Mouse (Mus musculus) thymus, adult 2 months (tissue): Measurements from ENCODE around the gene Slc35f2. TPM values are rescaled to one million over a fixed set of nuclear protein-coding genes. Genes with fewer than 3 reads are reported as not detected.
A peak's percentile ranks its signal among the peaks of the same experiment; 100 is the strongest.

ENCODE experiments used
- DNase-seq: peaks from one replicate; pipeline ENCODE4 v3.0.0; 2021
- H3K27ac ChIP-seq: fragments of 200-500 bp; 2 replicates; pipeline ENCODE4 v1.5.1; 2012; ENCODE audit warnings: low read length, control low read depth; ENCODE audit not compliant: control insufficient read depth, insufficient read depth
- H3K27me3 ChIP-seq: fragments of 200-500 bp; 2 replicates; pipeline ENCODE4 v1.6.1; 2012; ENCODE audit warnings: mild to moderate bottlenecking, low read length, moderate library complexity, mixed read lengths; ENCODE audit not compliant: control insufficient read depth, insufficient read depth
- H3K36me3 ChIP-seq: fragments of 200-500 bp; 2 replicates; pipeline ENCODE4 v1.6.1; 2012; ENCODE audit warnings: mild to moderate bottlenecking, low read length, moderate library complexity; ENCODE audit not compliant: control insufficient read depth, insufficient read depth
- H3K4me1 ChIP-seq: fragments of 200-500 bp; replicated peaks from 2 replicates; pipeline ENCODE4 v1.6.1; 2012; ENCODE audit warnings: low read length; ENCODE audit not compliant: control insufficient read depth, insufficient read depth
- H3K4me3 ChIP-seq: fragments of 200-500 bp; 2 replicates; pipeline ENCODE4 v1.5.1; 2012; ENCODE audit warnings: mild to moderate bottlenecking, low read length, control low read depth, moderate library complexity; ENCODE audit not compliant: control insufficient read depth, insufficient read depth
- CTCF ChIP-seq: fragments of 200-500 bp; IDR thresholded peaks from 2 replicates; pipeline ENCODE4 v1.5.1; 2012; ENCODE audit warnings: mild to moderate bottlenecking, control low read depth, low read length, moderate library complexity, borderline replicate concordance; ENCODE audit not compliant: control insufficient read depth, poor library complexity, insufficient read depth; ENCODE audit errors: extremely low read depth
- POLR2A ChIP-seq: fragments of 200-500 bp; IDR thresholded peaks from 2 replicates; pipeline ENCODE4 v1.6.1; 2012; ENCODE audit warnings: mild to moderate bottlenecking, low read length, control low read depth, moderate library complexity; ENCODE audit not compliant: control insufficient read depth, poor library complexity, insufficient read depth; ENCODE audit errors: extremely low read depth
- WGBS: fragments of 180-500 bp; shearing (Covaris S2); methylation state at CpG from one replicate; pipeline ENCODE4 v1.1.7; 2018; 5-methylcytosine and 5-hydroxymethylcytosine counted together
- polyA plus RNA-seq: library from polyadenylated mRNA; depleted of rRNA; stranded (reverse); fragments of >200 nt; gene quantifications from 2 replicates; pipeline ENCODE4 v1.2.3, GENCODE M21; 2012

Slc35f2 gene
- polyA plus RNA-seq, 1 experiment, result 6.9 TPM

GRCm38 (mm10) chr9:53793830-53794330, 22.5 kb downstream of the Slc35f2 start:
- Histone ChIP-seq H3K36me3 (no peaks in the 10 kb centered on the region), H3K27ac (no peak overlapping the region), H3K4me1 (no peaks in the 10 kb centered on the region), H3K27me3 (no peaks in the 10 kb centered on the region), H3K4me3 (no peak overlapping the region)
- TF ChIP-seq POLR2A (no peak), CTCF (no peak)
- WGBS, result 92% methylated on average over 1 of the region's 1 CpGs
- no peak for DNase-seq

DNA sequence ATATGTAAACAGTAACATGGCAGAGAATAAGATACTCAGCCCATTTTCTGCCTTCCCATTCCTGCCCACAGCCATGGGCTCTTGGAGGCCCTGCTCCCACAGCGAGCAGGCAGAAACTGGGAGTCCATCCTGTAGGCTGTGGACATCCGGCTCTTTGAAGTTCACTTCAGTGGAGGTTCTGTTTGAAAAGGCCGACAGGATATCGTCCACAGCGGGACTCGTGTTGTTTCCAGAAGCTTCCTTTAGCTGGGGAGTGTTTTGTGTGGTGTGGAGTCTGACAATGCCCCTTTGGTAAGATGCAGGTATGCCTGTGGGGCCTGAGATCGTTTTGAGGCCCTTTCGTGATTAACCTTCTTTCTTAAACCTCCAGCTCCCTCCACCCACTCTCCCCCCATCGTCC, 23.2 kb downstream of the Slc35f2 start:
- 87% methylated on average over 9 of the region's 9 CpGs for WGBS
- DNase-seq, result no peak
- Histone ChIP-seq H3K27ac (no peak overlapping the region), H3K4me3 (no peak overlapping the region), H3K27me3 (no peaks in the 10 kb centered on the region), H3K36me3 (no peaks in the 10 kb centered on the region), H3K4me1 (no peaks in the 10 kb centered on the region)
- TF ChIP-seq POLR2A (no peak), CTCF (no peak)

DNA sequence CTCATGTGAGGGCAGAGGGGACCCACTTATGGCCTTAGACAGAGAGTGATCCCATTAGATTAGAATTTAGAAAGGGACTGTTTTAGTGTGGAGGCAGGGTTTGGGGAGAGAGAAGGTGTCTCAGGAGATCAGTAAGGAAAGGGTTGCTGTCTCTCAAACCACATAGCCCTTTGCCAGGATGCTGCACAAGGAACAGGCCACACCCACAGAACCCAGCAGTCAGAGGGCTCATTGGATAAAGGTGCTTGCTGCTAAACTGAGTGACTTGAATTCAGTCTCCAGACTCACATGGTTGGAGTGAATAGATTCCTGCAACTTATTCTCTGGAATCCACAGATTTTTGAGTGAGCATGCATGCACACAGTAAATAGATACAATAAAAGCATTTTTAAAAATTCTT, 24.0 kb downstream of the Slc35f2 start:
- H3K27ac ChIP-seq, result no peak overlapping the region
- no peaks in the 10 kb centered on the region for H3K36me3 ChIP-seq
- H3K4me3 ChIP-seq, result no peak overlapping the region
- TF ChIP-seq CTCF, result no peak
- no peak for TF ChIP-seq POLR2A
- no peaks in the 10 kb centered on the region for H3K4me1 ChIP-seq
- peak; percentile 20 for DNase-seq
- no peaks in the 10 kb centered on the region for H3K27me3 ChIP-seq

DNA sequence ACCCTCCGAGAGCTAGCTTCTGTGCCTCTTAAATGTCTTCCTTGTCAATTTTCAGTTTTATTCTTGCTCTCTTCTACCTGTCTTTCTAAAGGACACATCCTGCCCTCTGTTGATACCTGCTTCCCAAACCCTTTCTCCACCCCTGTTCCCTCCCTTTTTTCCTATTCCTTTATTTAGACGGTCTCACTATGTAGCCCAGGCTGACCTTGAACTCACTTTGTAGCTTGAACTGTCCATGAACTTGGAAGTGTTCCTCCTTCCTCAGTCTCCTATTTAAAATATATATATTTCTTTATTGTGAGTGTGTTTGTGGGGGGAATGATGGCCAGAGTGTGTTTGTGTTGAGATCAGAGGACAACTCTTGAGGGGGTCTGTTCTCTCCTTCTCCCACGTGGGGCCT, 25.0 kb downstream of the Slc35f2 start:
- Histone ChIP-seq H3K36me3 (no peaks in the 10 kb centered on the region), H3K27ac (no peak overlapping the region)

DNA sequence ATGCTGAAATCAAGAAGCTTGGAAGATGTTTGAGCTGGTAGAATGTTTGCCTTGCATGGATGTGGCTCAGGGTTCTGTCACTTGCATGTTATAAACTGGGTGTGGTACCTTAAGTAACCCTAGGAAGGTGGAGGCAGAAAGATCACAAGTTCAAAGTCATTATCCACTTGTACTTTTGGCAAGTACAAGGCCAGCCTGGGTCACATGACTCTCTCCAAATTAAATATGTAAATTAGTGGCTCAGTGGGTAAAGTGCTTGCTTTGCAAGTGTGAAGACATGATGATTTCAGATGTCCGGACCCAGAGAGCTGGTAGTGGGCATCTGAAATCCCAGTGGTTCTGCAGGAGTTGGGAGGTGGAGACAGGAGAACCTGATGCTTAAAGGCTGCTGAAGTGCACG, 25.8 kb downstream of the Slc35f2 start:
- TF ChIP-seq CTCF, result no peak
- WGBS, result 97% methylated on average over 2 of the region's 2 CpGs
- DNase-seq, result no peak
- H3K4me1 ChIP-seq, result no peaks in the 10 kb centered on the region
- H3K27ac ChIP-seq, result no peak overlapping the region
- H3K27me3 ChIP-seq, result no peaks in the 10 kb centered on the region
- H3K36me3 ChIP-seq, result no peaks in the 10 kb centered on the region
- no peak overlapping the region for H3K4me3 ChIP-seq

More for the DNA sequence above, 25.0 kb downstream of the Slc35f2 start:
- 96% methylated on average over 3 of the region's 3 CpGs for WGBS
- H3K27me3 ChIP-seq, result no peaks in the 10 kb centered on the region
- TF ChIP-seq CTCF (no peak), POLR2A (no peak)
- no peaks in the 10 kb centered on the region for H3K4me1 ChIP-seq
- H3K4me3 ChIP-seq, result no peak overlapping the region
- DNase-seq, result no peak

- peaks cover 6% of the 10 kb centered on the region for H3K4me1 ChIP-seq
- no peak overlapping the region for H3K27ac ChIP-seq
- TF ChIP-seq POLR2A (no peak), CTCF (no peak)
- WGBS, result 76% methylated on average over 7 of the region's 7 CpGs
- DNase-seq, result no peak
- no peaks in the 10 kb centered on the region for H3K27me3 ChIP-seq
- H3K4me3 ChIP-seq, result no peak overlapping the region
- no peaks in the 10 kb centered on the region for H3K36me3 ChIP-seq
Measured at GRCm38 (mm10) chr9:53802921-53803320, 31.6 kb downstream of the Slc35f2 start.

DNA sequence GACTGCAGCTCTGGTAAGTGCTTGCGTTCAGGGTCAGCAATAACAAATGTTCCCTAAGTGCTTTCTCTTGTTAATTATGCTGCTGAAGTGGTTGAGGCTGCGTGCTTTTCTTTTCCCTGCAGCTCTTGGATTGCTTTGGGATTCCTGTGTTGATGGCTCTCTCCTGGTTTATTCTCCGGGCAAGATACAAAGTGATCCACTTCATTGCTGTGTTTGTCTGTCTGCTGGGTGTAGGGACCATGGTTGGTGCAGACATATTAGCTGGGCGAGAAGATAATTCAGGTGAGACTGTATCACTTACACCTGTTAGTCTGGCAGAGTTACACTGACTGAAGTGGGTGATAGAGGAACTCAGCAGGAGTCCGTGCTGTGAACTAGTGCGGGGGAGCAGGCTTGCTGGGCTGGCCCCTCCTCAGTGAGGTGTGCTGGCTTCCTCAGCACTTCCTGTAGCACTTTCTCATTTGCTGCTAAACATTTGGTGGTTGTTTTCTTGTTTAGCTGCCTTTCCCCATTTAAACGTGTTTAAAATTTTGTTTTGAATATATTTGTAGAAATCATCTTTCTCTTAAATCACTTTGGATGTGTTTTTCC, 35.3 kb downstream of the Slc35f2 start:
- no peak overlapping the region for H3K4me3 ChIP-seq
- DNase-seq, result peak; percentile 63
- no peak overlapping the region for H3K27ac ChIP-seq
- TF ChIP-seq CTCF (no peak), POLR2A (no peak)
- H3K36me3 ChIP-seq, result no peaks in the 10 kb centered on the region
- H3K27me3 ChIP-seq, result no peaks in the 10 kb centered on the region
- WGBS, result 56% methylated on average over 7 of the region's 7 CpGs
- H3K4me1 ChIP-seq, result peaks cover 6% of the 10 kb centered on the region
